Mouse (Mus musculus) heart, embryonic 11.5 days (tissue): ENCODE data around the gene Tmem135. TPM values are rescaled to one million over a fixed set of nuclear protein-coding genes. Genes with fewer than 3 reads are reported as not detected.

Source experiments
- ATAC-seq: fragments of 200-750 bp; cut with Nextera tagmentation; replicated peaks from 2 replicates; pipeline ENCODE4 v1.8.0; 2017; ENCODE audit warnings: moderate library complexity; ENCODE audit not compliant: insufficient number of reproducible peaks, low FRiP score, low TSS enrichment
- H3K27ac ChIP-seq: fragments of 300-500 bp; sonication (generic); 2 replicates; pipeline ENCODE4 v1.5.1; 2014; ENCODE audit warnings: mild to moderate bottlenecking, low read depth, low read length
- H3K27me3 ChIP-seq: fragments of 300-500 bp; sonication (generic); 2 replicates; pipeline ENCODE4 v1.6.1; 2014; ENCODE audit warnings: mild to moderate bottlenecking, low read length, mixed read lengths; ENCODE audit not compliant: control insufficient read depth, insufficient read depth
- H3K36me3 ChIP-seq: fragments of 300-500 bp; sonication (generic); 2 replicates; pipeline ENCODE4 v1.6.1; 2014; ENCODE audit warnings: mild to moderate bottlenecking, low read length, moderate library complexity, mixed read lengths; ENCODE audit not compliant: control insufficient read depth, insufficient read depth
- H3K4me1 ChIP-seq: fragments of 300-500 bp; sonication (generic); 2 replicates; pipeline ENCODE4 v1.6.1; 2014; ENCODE audit warnings: low read length; ENCODE audit not compliant: control insufficient read depth, insufficient read depth
- H3K4me2 ChIP-seq: fragments of 300-500 bp; sonication (generic); 2 replicates; pipeline ENCODE4 v1.6.1; 2014; ENCODE audit warnings: mild to moderate bottlenecking, moderate library complexity
- H3K4me3 ChIP-seq: fragments of 300-500 bp; sonication (generic); 2 replicates; pipeline ENCODE4 v1.5.1; 2014; ENCODE audit warnings: low read depth, low read length
- H3K9ac ChIP-seq: fragments of 300-500 bp; sonication (generic); 2 replicates; pipeline ENCODE4 v1.6.1; 2014; ENCODE audit warnings: mild to moderate bottlenecking, low read depth, low read length, moderate library complexity
- H3K9me3 ChIP-seq: fragments of 300-500 bp; sonication (generic); replicated peaks from 2 replicates; pipeline ENCODE4 v1.6.1; 2016; ENCODE audit warnings: low read length; ENCODE audit not compliant: control insufficient read depth
- WGBS: fragments of 180-500 bp; shearing (Covaris S2); extraction: QIAGEN DNeasy Blood & Tissue Kit; methylation state at CpG from one replicate; pipeline ENCODE4 v1.1.7; 2014; ENCODE audit not compliant: insufficient replicate concordance; 5-methylcytosine and 5-hydroxymethylcytosine counted together
- polyA plus RNA-seq: library from polyadenylated mRNA; unstranded; fragments of >200 nt; fragmentation: Nextera tagmentation; extraction: Ambion mirVana; gene quantifications from 2 replicates; pipeline ENCODE4 v1.2.1, GENCODE M21; 2014

Tmem135 gene
- polyA plus RNA-seq, 1 experiment from 2014 or later = 27.2 TPM

- Histone ChIP-seq H3K4me1 (peaks cover 16% of the 10 kb centered on the region), H3K36me3 (no peaks in the 10 kb centered on the region), H3K27me3 (no peaks in the 10 kb centered on the region), H3K27ac (no peak overlapping the region), H3K4me3 (no peak overlapping the region), H3K9ac (no peak overlapping the region), H3K4me2 (no peak overlapping the region), H3K9me3 (no peaks in the 10 kb centered on the region)
- ATAC-seq = no peak
- WGBS = 61% methylated on average over 7 of the region's 7 CpGs
Observed at GRCm38 (mm10) chr7:89215714-89216113, 188.3 kb downstream of the Tmem135 start.

- Histone ChIP-seq H3K4me3 (no peak overlapping the region), H3K9me3 (no peaks in the 10 kb centered on the region), H3K4me2 (no peak overlapping the region), H3K4me1 (peaks cover 17% of the 10 kb centered on the region), H3K36me3 (no peaks in the 10 kb centered on the region), H3K27me3 (no peaks in the 10 kb centered on the region), H3K9ac (no peak overlapping the region), H3K27ac (no peak overlapping the region)
- WGBS = 38% methylated on average over 6 of the region's 6 CpGs
- no peak for ATAC-seq
Observed at GRCm38 (mm10) chr7:89210506-89210905, 193.5 kb downstream of the Tmem135 start.

GRCm38 (mm10) chr7:89206165-89206564 is 197.9 kb downstream of the Tmem135 start:
- 90% methylated on average over 3 of the region's 3 CpGs for WGBS
- H3K36me3 ChIP-seq = no peaks in the 10 kb centered on the region
- H3K27ac ChIP-seq = no peak overlapping the region
- H3K4me3 ChIP-seq = no peak overlapping the region
- H3K27me3 ChIP-seq = no peaks in the 10 kb centered on the region
- H3K9ac ChIP-seq = no peak overlapping the region
- ATAC-seq = no peak
- no peak overlapping the region for H3K4me2 ChIP-seq
- H3K9me3 ChIP-seq = no peaks in the 10 kb centered on the region
- H3K4me1 ChIP-seq = peaks cover 13% of the 10 kb centered on the region

GRCm38 (mm10) chr7:89205402-89205801 is 198.6 kb downstream of the Tmem135 start:
- Histone ChIP-seq H3K4me1 (peaks cover 6% of the 10 kb centered on the region), H3K9me3 (no peaks in the 10 kb centered on the region), H3K9ac (no peak overlapping the region), H3K27me3 (no peaks in the 10 kb centered on the region), H3K36me3 (no peaks in the 10 kb centered on the region), H3K4me2 (no peak overlapping the region), H3K4me3 (no peak overlapping the region), H3K27ac (no peak overlapping the region)
- 0 out of 2 replicates have a peak, but pooled peaks have one; percentile 18 for ATAC-seq
- WGBS = 82% methylated on average over 1 of the region's 1 CpGs

- Histone ChIP-seq H3K4me2 (no peak overlapping the region), H3K9ac (no peak overlapping the region), H3K27me3 (no peaks in the 10 kb centered on the region), H3K9me3 (no peaks in the 10 kb centered on the region), H3K27ac (no peak overlapping the region), H3K4me1 (no peaks in the 10 kb centered on the region), H3K4me3 (no peak overlapping the region), H3K36me3 (no peaks in the 10 kb centered on the region)
- ATAC-seq = no peak
- 68% methylated on average over 5 of the region's 5 CpGs for WGBS
Observed at GRCm38 (mm10) chr7:89203144-89203543, 200.9 kb downstream of the Tmem135 start.

- Histone ChIP-seq H3K4me1 (no peaks in the 10 kb centered on the region), H3K4me3 (no peak overlapping the region), H3K9me3 (no peaks in the 10 kb centered on the region), H3K9ac (no peak overlapping the region), H3K36me3 (no peaks in the 10 kb centered on the region), H3K27me3 (no peaks in the 10 kb centered on the region), H3K27ac (no peak overlapping the region), H3K4me2 (no peak overlapping the region)
- no peak for ATAC-seq
Observed at GRCm38 (mm10) chr7:89201954-89202353, 202.1 kb downstream of the Tmem135 start.

GRCm38 (mm10) chr7:89198499-89198898 is 205.5 kb downstream of the Tmem135 start:
- H3K4me3 ChIP-seq = no peak overlapping the region
- WGBS = 85% methylated on average over 4 of the region's 4 CpGs
- no peaks in the 10 kb centered on the region for H3K27me3 ChIP-seq
- no peak overlapping the region for H3K9ac ChIP-seq
- no peak for ATAC-seq
- no peak overlapping the region for H3K4me2 ChIP-seq
- no peaks in the 10 kb centered on the region for H3K9me3 ChIP-seq
- H3K27ac ChIP-seq = no peak overlapping the region
- H3K4me1 ChIP-seq = no peaks in the 10 kb centered on the region
- H3K36me3 ChIP-seq = no peaks in the 10 kb centered on the region

- Histone ChIP-seq H3K9me3 (no peaks in the 10 kb centered on the region), H3K4me1 (no peaks in the 10 kb centered on the region), H3K27me3 (no peaks in the 10 kb centered on the region), H3K9ac (no peak overlapping the region), H3K27ac (no peak overlapping the region), H3K4me3 (no peak overlapping the region), H3K36me3 (no peaks in the 10 kb centered on the region), H3K4me2 (no peak overlapping the region)
- WGBS = 71% methylated on average over 5 of the region's 5 CpGs
- no peak for ATAC-seq
Observed at GRCm38 (mm10) chr7:89193459-89193858, 210.6 kb downstream of the Tmem135 start.

GRCm38 (mm10) chr7:89183928-89184327 is 220.1 kb downstream of the Tmem135 start:
- no peaks in the 10 kb centered on the region for H3K36me3 ChIP-seq
- ATAC-seq = no peak
- no peaks in the 10 kb centered on the region for H3K27me3 ChIP-seq
- no peak overlapping the region for H3K4me3 ChIP-seq
- no peak overlapping the region for H3K27ac ChIP-seq
- H3K4me2 ChIP-seq = no peak overlapping the region
- H3K9ac ChIP-seq = no peak overlapping the region
- no peaks in the 10 kb centered on the region for H3K4me1 ChIP-seq
- H3K9me3 ChIP-seq = no peaks in the 10 kb centered on the region; the same call in 1 of the 2 replicates
- 69% methylated on average over 4 of the region's 4 CpGs for WGBS
